Mouse (Mus musculus) lung, postnatal 14 days (tissue): ENCODE data around the gene Rps18.
"Not testable (repeated sequence)": the region's sequence is repeated elsewhere in the genome, so short reads cannot be mapped to it uniquely, and the experiment has no call there.

Experiments
- DNase-seq: peaks from one replicate; pipeline ENCODE4 v3.0.0; 2021

Gene Rps18

GRCm38 (mm10) chr17:33965846-33966550, 10.2 kb upstream of the Rps18 start:
- no peak for DNase-seq

- no peak for DNase-seq
Observed at GRCm38 (mm10) chr17:33965082-33965845, 9.5 kb upstream of the Rps18 start.

GRCm38 (mm10) chr17:33962876-33963275, 7.1 kb upstream of the Rps18 start:
- DNase-seq, result no peak

- DNase-seq, result no peak
Observed at GRCm38 (mm10) chr17:33959948-33960347, 4.1 kb upstream of the Rps18 start.

- DNase-seq, result no peak
Observed at GRCm38 (mm10) chr17:33959135-33959534, 3.3 kb upstream of the Rps18 start.

- DNase-seq, result no peak
Observed at GRCm38 (mm10) chr17:33958451-33958850, 2.6 kb upstream of the Rps18 start.

- no peak for DNase-seq
Observed at GRCm38 (mm10) chr17:33957493-33957892, 1.7 kb upstream of the Rps18 start.

GRCm38 (mm10) chr17:33956336-33956735, 535 bp upstream of the Rps18 start:
- no peak for DNase-seq

- no peak for DNase-seq
Observed at GRCm38 (mm10) chr17:33954646-33955554, 901 bp downstream of the Rps18 start.

- no peak for DNase-seq
Observed at GRCm38 (mm10) chr17:33953961-33954565, 1.7 kb downstream of the Rps18 start.

- no peak for DNase-seq
Observed at GRCm38 (mm10) chr17:33953310-33953709, 2.5 kb downstream of the Rps18 start.

- no peak for DNase-seq
Observed at GRCm38 (mm10) chr17:33952879-33953278, 2.9 kb downstream of the Rps18 start.

- DNase-seq, result not testable (repeated sequence)
Observed at GRCm38 (mm10) chr17:33952015-33952414, 3.8 kb downstream of the Rps18 start.

GRCm38 (mm10) chr17:33951021-33951946, 4.5 kb downstream of the Rps18 start, which contains the start of gene B3galt4:
TSS of gene B3galt4 (minus strand) at chr17:33951488.
- peak; percentile 82 for DNase-seq

GRCm38 (mm10) chr17:33950131-33950625, 5.6 kb downstream of the Rps18 start:
- DNase-seq, result no peak

- no peak for DNase-seq
Observed at GRCm38 (mm10) chr17:33948905-33949537, 6.8 kb downstream of the Rps18 start.

- no peak for DNase-seq
Observed at GRCm38 (mm10) chr17:33948090-33948904, 7.5 kb downstream of the Rps18 start.

GRCm38 (mm10) chr17:33947430-33948089, 8.2 kb downstream of the Rps18 start:
- no peak for DNase-seq

- DNase-seq, result no peak
Observed at GRCm38 (mm10) chr17:33943454-33943853, 12.3 kb downstream of the Rps18 start.
